ENCODE assay signal across 8 mouse cellular contexts in the genomic region with DNA sequence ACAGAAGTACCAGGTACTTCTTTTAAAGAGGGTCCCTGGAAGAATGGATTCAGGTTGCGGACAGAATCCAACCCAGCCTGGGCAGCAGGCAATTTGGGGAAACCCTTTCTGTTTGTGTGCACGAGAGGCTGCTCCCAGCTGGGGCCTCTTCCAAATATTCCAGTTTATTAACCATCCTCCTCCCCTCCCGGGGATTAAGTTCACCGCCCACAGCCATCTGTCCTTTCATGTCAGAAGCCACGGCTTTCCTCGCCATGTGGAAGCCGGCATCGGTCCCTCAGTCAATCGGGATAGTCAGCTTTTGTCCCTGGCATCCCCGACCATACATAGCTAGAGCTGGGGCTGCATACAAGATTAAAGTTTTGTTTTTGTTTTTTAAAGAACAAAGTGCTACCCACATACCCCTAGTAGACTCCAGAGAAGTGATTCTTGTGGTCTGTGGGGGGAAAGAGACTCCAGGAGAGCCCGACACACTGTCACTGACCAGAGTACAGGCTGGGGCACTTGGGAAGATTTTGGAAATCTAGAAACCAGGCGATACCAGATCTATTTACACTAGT.
DNase-seq lines count a peak whose midpoint lies in the region; ATAC-seq and TF ChIP-seq lines count a peak whose summit lies in the region.

No protein-coding gene starts in this region.

- WGBS in heart, adult 2 months, result 41% methylated on average over 12 of the region's 12 CpGs
- 36% methylated on average over 12 of the region's 12 CpGs for WGBS in forebrain, embryonic 11.5 days
- WGBS in liver, embryonic 14.5 days (ENCODE audit: insufficient replicate concordance), result 86% methylated on average over 12 of the region's 12 CpGs

- DNase-seq in heart, adult 2 months, result no peak
- DNase-seq in heart, postnatal 4 days, result no peak
- peak; percentile 80 for DNase-seq in brain, embryonic 14.5 days (ENCODE audit: low read depth)
- DNase-seq in forebrain, embryonic 11.5 days (ENCODE audit: low spot score), result no peak
- DNase-seq in liver, embryonic 14.5 days (ENCODE audit: low read depth in 3 of 3, low spot score in 3 of 3), result no peak
- DNase-seq in frontal cortex, postnatal 14 days (ENCODE audit: low spot score in 2 of 2), result no peak
- no peak for DNase-seq in MN1 (ENCODE audit: low spot score)
- no peak for DNase-seq in frontal cortex, adult 2 months (ENCODE audit: extremely low spot score in 1 of 2, low spot score in 1 of 2)

- H3K4me3 ChIP-seq in heart, adult 2 months, result no peak overlapping the region
- H3K4me3 ChIP-seq in forebrain, embryonic 11.5 days (ENCODE audit: low read depth, low read length), result no peak overlapping the region
- no peak overlapping the region for H3K4me3 ChIP-seq in liver, embryonic 14.5 days (ENCODE audit: insufficient read depth in 1 of 2, low read depth in 2 of 2, low read length in 2 of 2)

- peaks cover 9% of the 10 kb centered on the region for H3K79me2 ChIP-seq in heart, adult 2 months (replicated peaks; ENCODE audit: control insufficient read depth, insufficient read depth, low read length)

- peaks cover 16% of the 10 kb centered on the region for H3K36me3 ChIP-seq in heart, adult 2 months (ENCODE audit: control insufficient read depth, insufficient read depth, low read length)
- H3K36me3 ChIP-seq in forebrain, embryonic 11.5 days (ENCODE audit: control insufficient read depth, insufficient read depth, low read length), result no peaks in the 10 kb centered on the region
- H3K36me3 ChIP-seq in liver, embryonic 14.5 days (replicated peaks; ENCODE audit: control insufficient read depth, insufficient read depth, low read depth), result no peaks in the 10 kb centered on the region; the same call in 1 of the 2 replicates

- TF ChIP-seq POLR2A in heart, adult 2 months (IDR thresholded peaks at IDR 0.05; ENCODE audit: insufficient read depth, low read depth, low read length), result no peak
- no peak for TF ChIP-seq POLR2A in brain, embryonic 14.5 days (IDR thresholded peaks at IDR 0.05; ENCODE audit: borderline replicate concordance, extremely low read depth, insufficient read depth, insufficient read length, poor library complexity, severe bottlenecking)

- TF ChIP-seq CTCF in heart, adult 2 months (IDR thresholded peaks at IDR 0.05), result no peak
- TF ChIP-seq CTCF in brain, embryonic 14.5 days (IDR thresholded peaks at IDR 0.05; ENCODE audit: borderline replicate concordance, extremely low read depth, insufficient read depth, insufficient read length), result no peak
- no peak for TF ChIP-seq CTCF in liver, embryonic 14.5 days (IDR thresholded peaks at IDR 0.05; ENCODE audit: low read depth)

- no peaks in the 10 kb centered on the region for H3K27me3 ChIP-seq in heart, adult 2 months (ENCODE audit: control insufficient read depth, insufficient read depth, low read length)
- H3K27me3 ChIP-seq in forebrain, embryonic 11.5 days (ENCODE audit: control insufficient read depth, insufficient read depth, low read length), result no peaks in the 10 kb centered on the region
- no peaks in the 10 kb centered on the region for H3K27me3 ChIP-seq in liver, embryonic 14.5 days (ENCODE audit: control insufficient read depth, insufficient read depth, low read length)

- H3K4me2 ChIP-seq in forebrain, embryonic 11.5 days (ENCODE audit: low read depth, low read length, severe bottlenecking), result no peak overlapping the region
- H3K4me2 ChIP-seq in liver, embryonic 14.5 days (ENCODE audit: low read depth), result no peak overlapping the region

- no peak for TF ChIP-seq EP300 in heart, adult 2 months (IDR thresholded peaks at IDR 0.05; ENCODE audit: insufficient read depth, low read depth, low read length)
- no peak for TF ChIP-seq EP300 in liver, embryonic 14.5 days (IDR thresholded peaks at IDR 0.05; ENCODE audit: low read depth)

- no peak for ATAC-seq in forebrain, embryonic 11.5 days (replicated peaks; ENCODE audit: low FRiP score)
- ATAC-seq in liver, embryonic 14.5 days (ENCODE audit: insufficient read depth), result no peak

- no peak overlapping the region for H3K9ac ChIP-seq in heart, adult 2 months (ENCODE audit: low read depth, low read length)
- no peak overlapping the region; the same call in 1 of the 2 replicates for H3K9ac ChIP-seq in forebrain, embryonic 11.5 days (ENCODE audit: low read length)
- no peak overlapping the region for H3K9ac ChIP-seq in liver, embryonic 14.5 days (replicated peaks)

- peaks cover 60% of the 10 kb centered on the region for H3K4me1 ChIP-seq in heart, adult 2 months (ENCODE audit: control insufficient read depth, insufficient read depth, low read length)
- H3K4me1 ChIP-seq in forebrain, embryonic 11.5 days (replicated peaks; ENCODE audit: control insufficient read depth, insufficient read depth, low read length), result peaks cover 28% of the 10 kb centered on the region
- H3K4me1 ChIP-seq in liver, embryonic 14.5 days (replicated peaks; ENCODE audit: control insufficient read depth in 2 of 2, insufficient read depth in 2 of 2, low read length in 1 of 2), result peaks cover 68 to 80% of the 10 kb centered on the region in 2 experiments

- intact Hi-C loops in heart, adult 2 months (cut with DNase I), result no loop called here

- H3K9me3 ChIP-seq in forebrain, embryonic 11.5 days (ENCODE audit: control insufficient read depth, low read length), result no peaks in the 10 kb centered on the region
- H3K9me3 ChIP-seq in liver, embryonic 14.5 days (ENCODE audit: control insufficient read depth, low read length), result no peaks in the 10 kb centered on the region

- peak overlapping the region; percentile 63 for H3K27ac ChIP-seq in heart, adult 2 months
- peak overlapping the region; percentile 50 for H3K27ac ChIP-seq in forebrain, embryonic 11.5 days (ENCODE audit: low read depth, low read length)
- H3K27ac ChIP-seq in liver, embryonic 14.5 days, result peak overlapping the region; percentile 96
